Mouse (Mus musculus) C2C12 (cell line): Measurements from ENCODE around the gene 4933402N03Rik.

Source experiments
- CEBPB ChIP-seq: IDR thresholded peaks from one replicate; pipeline ENCODE4 v1.6.1; 2011; ENCODE audit warnings: low read depth, mild to moderate bottlenecking, control low read depth, moderate library complexity
- CTCF ChIP-seq: IDR thresholded peaks from one replicate; pipeline ENCODE4 v1.5.1; 2011; ENCODE audit not compliant: control insufficient read depth, insufficient read depth, insufficient read length
- FOSL1 ChIP-seq: IDR thresholded peaks from one replicate; pipeline ENCODE4 v1.8.0; 2011; ENCODE audit warnings: mild to moderate bottlenecking, low read length; ENCODE audit not compliant: poor library complexity, insufficient read depth, severe bottlenecking
- MAX ChIP-seq: IDR thresholded peaks from one replicate; pipeline ENCODE4 v1.6.1; 2011; ENCODE audit warnings: mild to moderate bottlenecking, control low read depth
- MYOD1 ChIP-seq: IDR thresholded peaks from one replicate; pipeline ENCODE4 v1.6.1; 2011; ENCODE audit warnings: low read depth; ENCODE audit not compliant: control insufficient read depth, insufficient read length
- MYOG ChIP-seq: IDR thresholded peaks from one replicate; pipeline ENCODE4 v1.6.1; 2011; ENCODE audit not compliant: control insufficient read depth, insufficient read length; ENCODE audit errors: extremely low read depth
- USF1 ChIP-seq: IDR thresholded peaks from one replicate; pipeline ENCODE4 v1.6.1; 2011; ENCODE audit warnings: low read depth, mild to moderate bottlenecking, control low read depth, moderate library complexity

DNA sequence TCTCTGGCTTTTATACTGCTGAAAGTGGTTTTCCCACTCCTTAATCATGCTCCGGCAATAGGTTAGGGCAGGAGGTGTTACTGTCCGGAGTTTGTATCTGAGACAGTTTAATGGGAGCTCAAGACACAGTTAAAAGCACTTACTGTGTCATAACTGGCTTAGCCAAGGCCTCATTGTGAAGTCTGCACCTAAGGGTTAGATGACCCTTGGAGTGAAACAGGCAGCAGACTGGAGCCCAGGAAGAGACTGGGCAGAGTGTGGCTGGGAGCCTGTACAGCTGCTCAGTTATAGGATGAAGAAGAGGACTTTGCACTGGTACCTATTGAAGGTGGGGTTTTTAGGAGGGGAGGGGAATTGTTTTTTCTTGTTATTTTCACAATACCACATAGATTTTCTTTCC, at the start of gene 4933402N03Rik:
- no peak for TF ChIP-seq CTCF
- no peak for TF ChIP-seq USF1
- no peak for TF ChIP-seq MYOG
- TF ChIP-seq FOSL1 = no peak
- no peak for TF ChIP-seq CEBPB
- TF ChIP-seq MYOD1 = no peak
- no peak for TF ChIP-seq MAX
